Mouse (Mus musculus): ENCODE data around the gene Slc25a34. TPM values are rescaled to one million over a fixed set of nuclear protein-coding genes. Genes with fewer than 3 reads are reported as not detected.

Gene Slc25a34
- polyA plus RNA-seq, 1 experiment, result not detected

GRCm38 (mm10) chr4:141599251-141600141 is 24.1 kb downstream of the Slc25a34 start:
- no peaks in the 10 kb centered on the region for H3K9me3 ChIP-seq (ENCODE audit: control insufficient read depth, low read length)
- H3K4me1 ChIP-seq (ENCODE audit: control insufficient read depth), result no peaks in the 10 kb centered on the region
- TF ChIP-seq TAL1 (IDR thresholded peaks at IDR 0.05; ENCODE audit: low read length), result no peak
- TF ChIP-seq GATA1 (IDR thresholded peaks at IDR 0.05; ENCODE audit: low read length), result no peak
- H3K27me3 ChIP-seq (ENCODE audit: control insufficient read depth), result peaks cover 54% of the 10 kb centered on the region
- H3K36me3 ChIP-seq (ENCODE audit: control insufficient read depth), result no peaks in the 10 kb centered on the region
- peak overlapping the region; percentile 12 for H3K4me3 ChIP-seq (replicated peaks)

DNA sequence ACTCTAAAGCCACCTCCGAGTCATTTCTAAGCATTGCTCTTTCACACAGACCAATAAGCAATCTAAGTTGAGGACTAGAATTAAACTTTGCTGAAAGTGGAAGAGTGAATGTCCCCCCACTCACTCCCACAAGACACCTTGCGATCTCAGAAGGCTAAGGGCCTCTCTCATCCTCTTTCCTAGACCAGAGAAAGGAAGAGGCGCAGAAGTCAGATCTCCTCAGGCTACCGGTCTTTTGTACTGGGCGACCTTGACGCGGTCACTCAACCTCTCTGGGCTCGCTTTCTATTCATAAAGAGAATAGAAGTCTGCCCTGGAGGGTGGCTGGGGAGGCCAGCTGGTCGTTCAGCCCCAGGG is 24.7 kb downstream of the Slc25a34 start:
- Histone ChIP-seq H3K4me3 (replicated peaks) (no peak overlapping the region), H3K4me1 (ENCODE audit: control insufficient read depth) (no peaks in the 10 kb centered on the region), H3K27me3 (ENCODE audit: control insufficient read depth) (peaks cover 54% of the 10 kb centered on the region), H3K9me3 (ENCODE audit: control insufficient read depth, low read length) (no peaks in the 10 kb centered on the region), H3K36me3 (ENCODE audit: control insufficient read depth) (no peaks in the 10 kb centered on the region)
- TF ChIP-seq TAL1 (IDR thresholded peaks at IDR 0.05; ENCODE audit: low read length), result no peak
- no peak for TF ChIP-seq GATA1 (IDR thresholded peaks at IDR 0.05; ENCODE audit: low read length)

GRCm38 (mm10) chr4:141598199-141598893 is 25.3 kb downstream of the Slc25a34 start:
- no peaks in the 10 kb centered on the region for H3K9me3 ChIP-seq (ENCODE audit: control insufficient read depth, low read length)
- no peaks in the 10 kb centered on the region for H3K36me3 ChIP-seq (ENCODE audit: control insufficient read depth)
- no peaks in the 10 kb centered on the region for H3K4me1 ChIP-seq (ENCODE audit: control insufficient read depth)
- TF ChIP-seq TAL1 (IDR thresholded peaks at IDR 0.05; ENCODE audit: low read length) (no peak), GATA1 (IDR thresholded peaks at IDR 0.05; ENCODE audit: low read length) (no peak)
- H3K4me3 ChIP-seq (replicated peaks), result no peak overlapping the region
- H3K27me3 ChIP-seq (ENCODE audit: control insufficient read depth), result peaks cover 54% of the 10 kb centered on the region

DNA sequence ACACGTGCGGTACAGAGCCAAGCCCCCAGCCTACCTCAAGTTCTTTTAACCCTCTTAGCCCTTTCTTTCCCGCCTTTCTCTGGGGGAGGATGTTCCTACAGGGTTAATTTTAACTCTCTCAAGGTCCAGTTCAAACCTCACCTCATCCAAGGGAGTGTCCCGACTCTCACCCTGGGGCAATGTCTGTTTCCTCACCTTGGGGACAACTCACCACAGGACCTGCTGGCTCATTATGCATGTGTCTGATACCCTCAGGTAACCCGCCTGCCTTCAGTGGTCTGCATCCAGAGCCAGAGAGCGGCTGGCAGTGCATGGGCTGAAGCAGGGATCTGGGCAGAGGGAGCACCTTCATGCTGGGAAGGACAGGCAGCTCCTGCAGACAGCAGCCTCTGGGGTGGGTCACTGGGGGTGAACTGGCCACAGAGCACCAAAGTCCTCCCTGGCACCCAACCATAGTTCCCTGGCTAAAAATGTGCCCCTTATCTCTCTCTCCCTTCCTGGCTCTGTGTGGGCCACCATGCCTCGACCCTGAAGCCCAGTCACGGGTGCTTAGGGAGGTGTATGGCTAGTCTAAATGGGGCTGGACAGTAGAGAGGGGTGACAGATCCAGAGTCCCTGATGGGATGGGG is 26.8 kb downstream of the Slc25a34 start:
- TF ChIP-seq GATA1 (IDR thresholded peaks at IDR 0.05; ENCODE audit: low read length) (no peak), TAL1 (IDR thresholded peaks at IDR 0.05; ENCODE audit: low read length) (no peak)

DNA sequence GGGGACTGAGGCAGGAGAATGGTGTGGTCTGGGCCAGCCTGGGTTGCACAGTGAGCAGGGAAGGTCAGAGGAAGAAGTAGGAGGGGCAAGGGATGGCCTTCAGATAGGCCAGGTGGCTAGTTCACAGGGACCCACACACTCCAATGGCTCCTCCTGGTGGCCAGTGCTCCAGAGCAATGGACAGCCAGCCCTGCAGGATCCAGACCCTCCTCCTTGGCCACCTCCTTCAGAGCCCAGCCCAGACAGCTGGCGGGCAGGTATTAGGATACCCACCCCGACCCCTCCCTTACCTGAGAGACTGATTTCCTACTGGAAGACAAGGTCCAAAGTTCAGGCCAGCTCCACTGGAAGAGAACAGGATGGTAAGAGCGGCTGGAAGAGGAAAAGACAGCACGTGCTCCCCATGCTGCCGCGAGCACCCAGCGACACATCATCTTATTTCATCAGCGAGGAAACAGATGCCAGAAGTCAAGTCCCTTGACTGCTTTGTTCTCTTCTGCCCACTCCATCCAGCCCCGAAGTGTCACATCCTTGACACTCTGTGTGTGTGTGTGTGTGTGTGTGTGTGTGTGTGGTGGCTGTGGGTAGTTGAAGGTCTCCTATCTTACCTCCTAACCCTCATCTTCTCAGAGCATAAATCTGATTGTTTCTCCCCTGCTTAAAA is 27.9 kb downstream of the Slc25a34 start:
- TF ChIP-seq GATA1 (IDR thresholded peaks at IDR 0.05; ENCODE audit: low read length) (no peak), TAL1 (IDR thresholded peaks at IDR 0.05; ENCODE audit: low read length) (no peak)
- Histone ChIP-seq H3K4me3 (replicated peaks) (no peak overlapping the region), H3K4me1 (ENCODE audit: control insufficient read depth) (no peaks in the 10 kb centered on the region), H3K9me3 (ENCODE audit: control insufficient read depth, low read length) (no peaks in the 10 kb centered on the region), H3K27me3 (ENCODE audit: control insufficient read depth) (peaks cover 45% of the 10 kb centered on the region), H3K36me3 (ENCODE audit: control insufficient read depth) (no peaks in the 10 kb centered on the region)

More for the DNA sequence above, 26.8 kb downstream of the Slc25a34 start:
- no peaks in the 10 kb centered on the region for H3K4me1 ChIP-seq (ENCODE audit: control insufficient read depth)
- H3K27me3 ChIP-seq (ENCODE audit: control insufficient read depth), result peaks cover 54% of the 10 kb centered on the region
- H3K9me3 ChIP-seq (ENCODE audit: control insufficient read depth, low read length), result no peaks in the 10 kb centered on the region
- H3K4me3 ChIP-seq (replicated peaks), result no peak overlapping the region
- no peaks in the 10 kb centered on the region for H3K36me3 ChIP-seq (ENCODE audit: control insufficient read depth)

- Histone ChIP-seq H3K36me3 (ENCODE audit: control insufficient read depth) (no peaks in the 10 kb centered on the region), H3K27me3 (ENCODE audit: control insufficient read depth) (peaks cover 39% of the 10 kb centered on the region), H3K4me3 (replicated peaks) (no peak overlapping the region), H3K4me1 (ENCODE audit: control insufficient read depth) (no peaks in the 10 kb centered on the region), H3K9me3 (ENCODE audit: control insufficient read depth, low read length) (no peaks in the 10 kb centered on the region)
- TF ChIP-seq GATA1 (IDR thresholded peaks at IDR 0.05; ENCODE audit: low read length) (no peak), TAL1 (IDR thresholded peaks at IDR 0.05; ENCODE audit: low read length) (no peak)
Measured at GRCm38 (mm10) chr4:141595138-141595537, 28.5 kb downstream of the Slc25a34 start.

DNA sequence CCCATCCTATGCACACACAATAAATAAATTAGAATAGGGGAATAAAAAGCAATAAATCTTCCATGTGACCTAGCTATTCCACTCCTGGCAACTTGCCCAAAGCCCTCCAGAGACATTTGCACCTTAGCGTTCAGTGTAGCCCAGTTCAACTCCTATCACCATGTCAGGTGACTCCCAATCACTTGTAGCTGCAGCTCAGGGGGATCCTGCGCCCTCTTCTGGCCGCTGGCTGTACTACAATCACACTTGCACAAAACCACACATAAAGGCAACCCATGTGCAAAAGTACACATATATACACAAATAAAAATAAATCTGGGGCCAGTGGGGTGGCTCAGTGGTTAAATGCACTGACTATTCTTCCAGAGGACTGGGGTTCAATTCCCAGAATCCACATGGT is 32.1 kb downstream of the Slc25a34 start:
- no peaks in the 10 kb centered on the region for H3K9me3 ChIP-seq (ENCODE audit: control insufficient read depth, low read length)
- H3K27me3 ChIP-seq (ENCODE audit: control insufficient read depth), result peaks cover 3% of the 10 kb centered on the region
- H3K4me3 ChIP-seq (replicated peaks), result no peak overlapping the region
- no peaks in the 10 kb centered on the region for H3K4me1 ChIP-seq (ENCODE audit: control insufficient read depth)
- TF ChIP-seq GATA1 (IDR thresholded peaks at IDR 0.05; ENCODE audit: low read length), result no peak
- no peak for TF ChIP-seq TAL1 (IDR thresholded peaks at IDR 0.05; ENCODE audit: low read length)
- H3K36me3 ChIP-seq (ENCODE audit: control insufficient read depth), result no peaks in the 10 kb centered on the region

DNA sequence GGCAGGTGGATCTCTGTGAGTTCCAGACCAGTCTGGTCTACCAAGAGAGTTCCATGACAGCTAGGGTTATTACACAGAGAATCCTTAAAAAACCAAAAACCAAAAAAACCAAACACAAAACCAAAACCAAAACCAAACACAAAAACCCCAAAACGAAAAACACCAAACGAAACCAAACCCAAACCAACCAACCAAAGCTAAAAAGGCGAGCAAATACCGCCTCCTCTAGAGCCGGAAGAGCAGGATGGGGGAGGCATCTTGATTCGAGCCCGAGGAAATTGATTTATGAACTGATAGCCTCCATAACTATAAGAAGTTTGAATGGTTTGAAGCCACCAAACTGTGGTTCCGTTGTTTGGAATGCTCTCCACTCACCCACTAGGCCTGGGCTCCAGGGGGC is 39.7 kb downstream of the Slc25a34 start:
- H3K27me3 ChIP-seq (ENCODE audit: control insufficient read depth), result no peaks in the 10 kb centered on the region
- no peaks in the 10 kb centered on the region for H3K36me3 ChIP-seq (ENCODE audit: control insufficient read depth)
- TF ChIP-seq TAL1 (IDR thresholded peaks at IDR 0.05; ENCODE audit: low read length), result no peak
- no peak for TF ChIP-seq GATA1 (IDR thresholded peaks at IDR 0.05; ENCODE audit: low read length)
- no peaks in the 10 kb centered on the region for H3K4me1 ChIP-seq (ENCODE audit: control insufficient read depth)
- H3K9me3 ChIP-seq (ENCODE audit: control insufficient read depth, low read length), result no peaks in the 10 kb centered on the region
- H3K4me3 ChIP-seq (replicated peaks), result no peak overlapping the region
